Mouse (Mus musculus): ENCODE data around the gene Slc25a4.
A peak's percentile ranks its signal among the peaks of the same experiment; 100 is the strongest.
"Not testable (repeated sequence)": the region's sequence is repeated elsewhere in the genome, so short reads cannot be mapped to it uniquely, and the experiment has no call there.

Slc25a4 gene

DNA sequence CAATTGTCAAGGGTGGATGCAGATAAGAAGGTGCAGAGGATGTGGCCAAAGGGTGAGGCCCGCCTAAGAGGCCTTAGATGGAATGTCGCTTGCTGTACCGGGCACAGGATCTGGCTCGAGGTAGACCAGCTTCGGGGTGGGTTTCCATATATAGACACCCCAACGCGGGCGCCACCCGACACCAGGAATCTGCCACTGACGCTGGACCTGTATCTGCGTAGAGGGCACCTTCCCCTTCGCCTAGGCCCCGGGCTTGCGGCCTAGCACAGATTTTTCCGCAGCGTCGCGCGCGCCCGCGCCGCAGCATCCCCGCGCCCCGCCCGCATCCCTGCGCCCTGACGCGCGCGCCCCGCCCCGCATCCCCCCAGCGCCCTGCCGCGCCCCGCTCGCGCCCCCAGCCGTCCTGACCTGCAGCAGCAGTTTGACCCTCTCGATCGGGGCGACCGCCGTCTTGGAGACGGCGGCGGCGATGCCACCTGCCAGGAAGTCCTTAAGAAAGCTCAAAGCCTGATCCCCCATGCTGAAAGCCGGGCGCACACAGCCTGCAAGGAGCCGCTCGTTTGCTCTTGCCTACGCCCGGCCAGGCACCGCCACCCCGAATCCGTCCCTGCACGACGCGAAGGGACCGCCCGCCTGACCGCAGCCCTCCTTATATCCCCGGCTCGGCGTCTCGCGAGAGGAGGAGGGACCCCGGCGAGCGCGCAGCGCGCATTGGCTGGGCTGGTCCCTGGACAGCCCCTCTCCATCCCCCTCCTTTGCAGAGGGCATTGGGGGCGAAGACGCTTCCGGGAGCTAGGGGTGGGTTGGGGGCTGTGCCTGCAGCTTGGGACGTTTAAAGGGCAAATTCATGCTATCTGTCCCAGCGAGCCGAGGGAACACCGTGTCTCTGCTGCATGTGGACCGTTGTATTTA lies at the start of gene Slc25a4:
Gene Slc25a4 (minus strand): TSS at position 881 of the 912 bp plus-strand sequence.
- peak; percentile 95 to 96 for DNase-seq

GRCm38 (mm10) chr8:46257921-46258682 lies 47.0 kb upstream of the Slc25a4 start:
- DNase-seq, result no peak

GRCm38 (mm10) chr8:46252456-46252855 lies 41.4 kb upstream of the Slc25a4 start:
- no peak for DNase-seq

DNA sequence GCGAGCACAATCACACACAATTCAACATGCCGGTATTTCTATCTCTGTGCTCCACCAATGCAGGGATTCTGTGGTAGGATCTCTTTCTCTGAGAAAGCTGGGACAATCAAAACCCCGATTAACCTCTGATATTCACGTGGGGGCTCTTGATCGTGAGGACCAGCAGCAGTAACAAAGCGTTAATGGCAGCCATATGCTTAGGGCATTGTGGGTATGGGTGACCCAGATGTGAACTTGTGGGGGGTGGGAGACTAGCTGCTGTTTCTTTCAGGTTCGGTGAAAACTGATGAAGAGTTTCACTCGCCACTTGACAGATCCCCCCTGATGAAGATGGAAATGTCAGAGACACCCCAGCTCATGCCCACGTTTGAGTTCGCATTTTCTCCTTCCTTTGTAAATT lies 40.5 kb upstream of the Slc25a4 start:
- DNase-seq, result no peak

GRCm38 (mm10) chr8:46246346-46246745 lies 35.3 kb upstream of the Slc25a4 start:
- no peak for DNase-seq

DNA sequence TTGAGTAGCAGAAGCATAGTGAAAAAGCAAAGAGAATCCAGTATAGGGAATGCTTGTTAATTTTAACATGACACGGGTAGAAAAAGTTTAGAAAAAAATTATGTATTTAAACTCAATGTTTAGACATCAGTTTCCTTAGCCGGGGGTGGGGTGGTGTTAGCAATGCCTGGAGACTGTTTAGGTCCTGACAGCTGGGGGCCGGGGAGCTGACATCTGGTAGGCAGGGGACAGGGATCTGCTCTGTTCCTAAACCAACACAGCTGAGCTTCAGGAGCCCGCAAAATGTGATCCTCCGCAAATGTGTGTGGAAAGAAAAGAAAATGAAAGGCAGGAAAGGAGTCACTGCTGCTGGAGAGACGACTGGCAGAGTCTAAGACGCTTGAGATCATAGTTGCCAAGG lies 31.9 kb upstream of the Slc25a4 start:
- DNase-seq, result no peak

GRCm38 (mm10) chr8:46241568-46242374 lies 30.7 kb upstream of the Slc25a4 start:
- peak; percentile 49 to 66 for DNase-seq

DNA sequence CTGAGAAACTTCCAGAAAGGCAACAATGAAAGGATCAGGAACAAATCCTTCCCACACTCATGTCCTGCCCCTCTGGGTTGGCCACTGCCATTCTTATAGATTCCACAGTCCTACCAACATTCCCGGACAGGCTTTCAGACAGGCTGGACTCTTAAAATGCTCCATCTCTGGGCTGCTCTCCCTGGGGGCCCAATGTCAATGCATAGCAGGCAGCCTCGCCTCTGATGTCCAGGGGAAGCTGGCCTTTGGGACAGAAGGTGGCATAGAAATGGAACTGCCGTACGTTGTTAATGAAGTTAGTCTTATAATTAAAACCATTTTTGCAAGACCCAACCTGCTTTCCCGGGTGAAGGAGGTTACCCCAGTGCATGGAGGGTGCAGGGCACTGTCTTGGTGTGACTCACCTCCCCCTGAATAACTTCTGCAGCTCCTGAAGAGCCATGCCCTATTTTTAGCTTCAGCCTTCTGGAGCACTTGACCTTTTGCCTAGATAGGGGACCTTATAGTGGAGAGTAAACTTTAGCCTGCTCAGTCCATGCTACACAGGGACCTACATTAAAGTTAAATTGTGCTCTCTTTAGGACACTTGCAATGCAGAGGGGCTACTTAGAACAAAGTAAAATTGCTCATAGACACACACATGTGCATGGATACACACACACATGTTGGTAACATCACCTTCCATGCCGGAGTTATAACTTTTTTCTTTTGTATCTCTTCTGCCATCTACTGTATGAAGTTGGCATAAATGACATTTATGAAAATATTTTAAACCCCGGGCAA lies 25.5 kb upstream of the Slc25a4 start:
- DNase-seq, result peak in 1 of 2 experiments; percentile 5

GRCm38 (mm10) chr8:46234736-46235135 lies 23.7 kb upstream of the Slc25a4 start:
- DNase-seq, result no peak

GRCm38 (mm10) chr8:46232798-46233197 lies 21.7 kb upstream of the Slc25a4 start:
- no peak for DNase-seq

DNA sequence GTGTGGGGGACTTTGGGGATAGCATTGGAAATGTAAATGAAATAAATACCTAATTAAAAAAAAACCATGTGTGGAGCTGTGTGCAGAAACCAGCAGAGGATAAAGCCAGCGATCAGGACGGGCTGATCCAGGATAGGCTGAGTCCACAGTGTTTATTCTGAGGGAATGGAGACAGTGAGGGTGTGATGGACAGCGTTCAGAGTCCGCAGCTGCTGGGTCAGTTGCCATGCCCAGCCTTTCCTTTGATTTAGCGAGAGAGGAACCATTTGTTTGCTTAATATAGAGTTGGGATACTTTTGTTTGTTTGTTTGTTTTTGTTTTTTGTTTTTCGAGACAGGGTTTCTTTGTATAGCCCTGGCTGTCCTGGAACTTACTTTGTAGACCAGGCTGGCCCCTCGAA lies 20.9 kb upstream of the Slc25a4 start:
- not testable (repeated sequence) for DNase-seq

GRCm38 (mm10) chr8:46226622-46227021 lies 15.5 kb upstream of the Slc25a4 start:
- DNase-seq, result no peak

- DNase-seq, result no peak
Measured at GRCm38 (mm10) chr8:46225501-46225900, 14.4 kb upstream of the Slc25a4 start.

- no peak for DNase-seq
Measured at GRCm38 (mm10) chr8:46220566-46220965, 9.5 kb upstream of the Slc25a4 start.

- peak; percentile 19 to 21 for DNase-seq
Measured at GRCm38 (mm10) chr8:46216838-46217237, 5.8 kb upstream of the Slc25a4 start.

GRCm38 (mm10) chr8:46213971-46214480 lies 2.9 kb upstream of the Slc25a4 start:
- DNase-seq, result no peak

- DNase-seq, result no peak
Measured at GRCm38 (mm10) chr8:46212194-46212593, 1.1 kb upstream of the Slc25a4 start.

GRCm38 (mm10) chr8:46211611-46212071 lies 557 bp upstream of the Slc25a4 start:
- DNase-seq, result no peak

DNA sequence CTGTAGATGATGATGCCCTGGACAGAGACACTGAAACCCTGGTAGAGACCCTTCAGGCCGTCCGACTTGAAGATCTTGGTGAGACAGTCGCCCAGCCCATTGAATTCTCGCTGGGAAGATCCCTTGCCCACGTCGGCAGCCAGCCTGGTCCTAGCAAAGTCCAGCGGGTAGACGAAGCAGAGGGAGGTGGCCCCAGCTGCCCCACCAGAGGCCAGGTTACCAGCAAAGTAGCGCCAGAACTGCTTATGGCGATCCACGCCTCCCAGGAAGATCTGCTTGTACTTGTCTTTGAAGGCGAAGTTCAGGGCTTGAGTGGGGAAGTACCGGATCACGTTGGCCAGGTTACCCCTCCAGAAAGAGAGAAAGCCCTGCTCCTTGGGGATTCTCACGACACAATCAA lies 2.0 kb downstream of the Slc25a4 start:
- DNase-seq, result no peak

DNA sequence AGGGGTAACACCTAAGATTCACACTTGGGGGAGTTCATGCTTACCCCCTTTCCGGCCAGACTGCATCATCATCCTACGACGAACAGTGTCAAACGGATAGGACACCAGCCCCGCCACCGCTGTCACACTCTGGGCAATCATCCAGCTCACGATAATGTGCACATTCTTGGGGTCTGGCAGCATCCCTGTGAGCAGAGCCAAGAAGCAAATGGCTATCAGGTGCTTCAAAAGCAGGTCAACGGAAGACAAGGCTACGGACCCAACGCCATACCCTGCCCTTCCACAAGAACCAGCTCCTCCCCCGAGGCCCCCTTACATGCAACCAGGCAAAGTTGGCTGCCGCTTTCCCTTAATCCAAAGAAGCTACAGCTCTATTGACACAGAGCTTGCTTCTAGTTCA lies 2.7 kb downstream of the Slc25a4 start:
- DNase-seq, result no peak

- DNase-seq, result no peak
Measured at GRCm38 (mm10) chr8:46206107-46206506, 5.0 kb downstream of the Slc25a4 start.
